Mouse (Mus musculus): Measurements from ENCODE around the gene Lefty2. TPM values are rescaled to one million over a fixed set of nuclear protein-coding genes. Genes with fewer than 3 reads are reported as not detected.
"Not testable (repeated sequence)": the region's sequence is repeated elsewhere in the genome, so short reads cannot be mapped to it uniquely, and the experiment has no call there.

Gene Lefty2
- total RNA-seq (2021), result not detected
- long read RNA-seq, experiment 1, result 0 reads
- long read RNA-seq, experiment 2, result 0 reads

DNA sequence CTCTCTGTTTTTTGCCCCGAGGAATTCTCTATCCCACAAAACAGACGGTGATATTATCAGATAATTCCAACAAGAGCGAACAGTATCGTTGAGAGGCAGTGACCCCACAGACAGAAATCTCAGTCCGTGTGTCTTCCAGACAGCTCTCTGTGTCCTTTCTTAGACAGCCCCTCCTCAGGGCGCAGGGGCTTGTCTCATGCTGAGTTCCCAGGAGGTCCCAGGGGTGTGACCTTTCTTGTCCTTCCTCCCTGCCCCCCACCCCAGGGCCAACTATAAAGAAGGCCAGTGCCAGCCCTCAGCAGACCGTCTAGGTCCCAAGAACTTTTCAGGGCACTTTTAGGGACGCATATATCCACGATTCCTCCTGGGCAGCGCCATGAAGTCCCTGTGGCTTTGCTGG, at the start of gene Lefty2:
TSS of gene Lefty2 (plus strand) at position 301 of the 400 bp plus-strand sequence.
- no peak for DNase-seq

GRCm38 (mm10) chr1:180848114-180848510, 44.8 kb upstream of the Lefty2 start:
- DNase-seq, result peak; percentile 74

DNA sequence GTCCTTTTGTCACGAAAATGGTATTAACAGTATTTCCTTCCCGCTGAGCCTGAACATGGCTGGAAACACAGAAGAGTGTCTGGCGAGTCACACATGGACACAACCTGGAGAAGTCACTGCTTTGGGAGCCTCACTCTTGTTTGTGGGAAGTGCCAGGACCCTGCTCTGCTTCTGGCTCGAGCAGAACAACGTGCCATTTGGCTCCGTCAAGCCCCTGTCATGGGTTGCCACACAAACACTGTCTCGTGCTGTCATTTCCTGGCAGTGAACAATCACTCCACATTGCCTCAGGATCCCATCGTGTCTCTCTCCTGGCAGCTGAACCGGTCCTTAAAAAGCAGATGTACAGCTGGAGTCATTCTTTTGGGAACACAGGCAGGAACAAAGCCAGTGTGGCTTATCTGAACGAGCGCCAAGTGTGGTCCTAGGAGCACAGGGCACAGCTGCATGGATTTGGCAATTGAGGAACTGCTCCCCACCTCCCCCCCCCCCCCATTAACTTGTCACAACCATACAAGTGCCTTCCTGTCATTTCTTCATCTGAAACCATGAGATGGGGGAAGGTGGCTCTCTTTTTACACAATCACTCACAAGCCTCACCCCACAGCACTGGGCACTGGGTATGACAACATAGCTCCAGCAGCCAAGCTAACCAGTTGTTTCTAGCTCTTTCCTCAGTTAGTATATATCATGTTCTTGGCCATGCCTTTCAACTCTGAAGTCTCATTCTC, 44.2 kb upstream of the Lefty2 start:
- peak; percentile 70 for DNase-seq

- DNase-seq, result no peak
Observed at GRCm38 (mm10) chr1:180849701-180850301, 43.1 kb upstream of the Lefty2 start.

DNA sequence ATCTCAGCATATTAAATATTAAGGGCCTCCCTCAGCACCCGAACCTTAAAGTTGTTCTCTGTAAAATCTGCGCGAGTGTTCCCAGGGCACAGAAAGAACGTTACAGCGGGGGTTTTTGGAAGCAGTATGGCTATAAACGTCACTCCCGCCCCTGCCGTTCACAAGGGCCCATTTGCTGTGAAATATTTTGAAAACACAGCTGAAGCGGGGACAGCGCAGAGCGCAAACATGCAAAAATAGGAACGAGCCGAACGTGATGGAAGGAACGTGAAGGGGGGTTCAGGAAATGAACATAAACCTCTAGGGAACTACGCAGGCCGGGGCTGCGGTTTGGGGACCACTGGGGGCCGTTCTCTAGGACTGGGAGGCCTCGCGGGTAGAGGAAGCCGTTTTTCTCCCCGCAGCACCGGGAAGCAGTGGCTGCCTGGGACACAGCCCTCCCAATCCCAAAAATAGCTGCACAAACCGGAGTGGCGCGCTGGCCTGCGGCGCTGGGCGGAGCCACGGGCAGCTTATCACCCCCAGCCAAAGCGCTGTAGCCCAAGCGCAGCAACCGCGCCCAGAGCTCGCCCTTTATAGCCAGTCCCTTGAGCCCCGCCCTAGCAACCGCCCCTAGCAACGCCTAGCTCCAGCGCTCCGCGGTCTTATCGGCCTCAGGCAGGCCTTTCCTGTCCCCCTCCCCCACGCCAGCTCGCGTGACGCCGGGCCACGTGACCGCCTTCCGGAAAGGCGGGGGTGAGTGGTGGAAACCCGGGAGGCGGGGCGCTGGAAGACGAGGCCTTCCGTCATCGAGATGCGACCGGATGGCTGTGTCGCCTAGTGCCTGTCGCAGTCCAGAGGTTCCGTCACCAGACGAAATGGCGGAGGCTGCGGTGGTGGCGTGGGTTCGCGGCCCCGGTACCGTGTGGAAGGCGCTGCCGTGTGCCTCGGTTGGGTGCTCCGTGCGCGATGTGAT, 42.3 kb upstream of the Lefty2 start, which contains the start of gene Sde2:
TSS of gene Sde2 (plus strand) at position 812 of the 955 bp plus-strand sequence.
- DNase-seq, result peak; percentile 100

DNA sequence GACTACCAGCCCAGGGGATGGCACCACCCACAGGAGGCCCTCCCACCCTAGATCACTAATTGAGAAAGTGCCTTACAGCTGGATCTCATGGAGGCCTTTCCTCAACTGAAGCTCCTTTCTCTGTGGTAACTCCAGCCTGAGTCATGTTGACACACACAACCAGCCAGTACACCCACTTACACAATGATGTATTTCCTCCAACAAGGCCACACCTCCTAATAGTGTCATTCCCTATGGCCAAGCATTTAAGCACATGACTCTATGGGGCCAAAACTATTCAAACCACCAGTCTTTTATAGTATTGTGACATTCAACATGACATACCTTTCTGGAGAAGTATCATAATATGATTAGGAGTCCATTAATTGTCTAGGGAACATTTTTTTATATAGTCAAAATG, 34.1 kb upstream of the Lefty2 start:
- DNase-seq, result no peak

DNA sequence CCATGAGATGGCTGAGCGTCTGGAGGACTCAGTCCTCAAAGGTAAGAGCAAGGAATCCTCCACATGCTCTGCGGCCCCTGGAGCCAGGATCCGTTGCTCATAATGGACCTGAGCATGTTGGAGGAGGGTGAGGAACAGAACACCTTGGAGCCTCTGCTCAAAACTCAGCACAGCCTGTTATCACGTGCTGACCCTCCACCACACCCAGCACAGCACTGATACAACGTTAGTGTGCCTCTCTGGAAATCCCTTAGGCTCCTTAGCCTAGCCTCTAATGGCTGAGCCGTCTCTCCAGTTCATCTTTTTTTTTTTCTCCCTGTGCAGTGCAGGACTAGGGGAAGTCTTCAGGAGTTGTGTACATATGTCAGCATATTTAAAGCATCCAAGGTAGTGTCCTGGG, 32.9 kb upstream of the Lefty2 start:
- no peak for DNase-seq

GRCm38 (mm10) chr1:180863606-180864005, 29.3 kb upstream of the Lefty2 start:
- no peak for DNase-seq

- no peak for DNase-seq
Observed at GRCm38 (mm10) chr1:180866001-180866400, 26.9 kb upstream of the Lefty2 start.

DNA sequence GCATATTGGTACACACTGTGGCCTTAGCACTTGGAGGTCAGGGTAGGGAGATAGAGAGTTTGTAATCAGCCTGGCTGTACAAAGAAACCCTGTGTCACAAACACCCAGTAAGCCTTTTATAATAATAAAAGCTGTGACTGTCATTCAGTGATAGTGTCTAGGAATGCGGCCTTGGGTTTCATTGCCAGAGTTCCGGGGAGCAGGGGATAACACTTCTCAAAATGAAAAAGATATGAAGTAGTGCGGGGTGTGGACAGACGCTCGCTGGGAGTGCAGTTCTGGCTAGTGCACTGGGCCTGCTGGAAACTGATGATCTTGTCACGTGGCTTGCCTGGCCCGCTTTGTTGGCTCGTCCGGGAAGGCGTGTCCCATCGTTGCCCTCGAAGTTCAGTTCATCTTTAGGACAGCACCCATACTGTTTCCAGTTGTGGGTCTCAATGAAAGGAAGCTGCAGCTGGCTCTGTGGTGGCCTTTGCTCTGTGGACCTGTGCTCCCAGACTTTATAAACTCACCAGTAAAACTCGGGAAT, 22.7 kb upstream of the Lefty2 start:
- DNase-seq, result peak; percentile 36

- no peak for DNase-seq
Observed at GRCm38 (mm10) chr1:180873861-180874484, 18.9 kb upstream of the Lefty2 start.

DNA sequence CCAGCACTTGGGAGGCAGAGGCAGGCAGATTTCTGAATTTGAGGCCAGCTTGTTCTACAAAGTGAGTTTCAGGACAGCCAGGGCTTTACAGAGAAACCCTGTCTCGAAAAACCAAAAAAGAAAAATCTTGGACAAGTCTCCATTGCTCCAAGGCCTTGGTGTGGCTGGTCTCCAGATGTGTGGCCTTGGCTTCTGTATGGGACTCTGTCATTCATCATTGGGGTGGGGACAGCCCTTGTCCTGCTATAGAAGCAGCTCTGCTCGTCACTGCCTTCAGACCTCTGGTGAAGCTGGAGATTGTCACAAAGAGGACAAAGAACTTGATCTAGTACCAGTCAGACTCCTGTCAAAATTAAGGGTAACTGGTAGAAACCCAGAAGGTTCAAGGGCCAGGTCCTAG, 18.3 kb upstream of the Lefty2 start:
- no peak for DNase-seq

GRCm38 (mm10) chr1:180875126-180875525, 17.8 kb upstream of the Lefty2 start:
- no peak for DNase-seq

DNA sequence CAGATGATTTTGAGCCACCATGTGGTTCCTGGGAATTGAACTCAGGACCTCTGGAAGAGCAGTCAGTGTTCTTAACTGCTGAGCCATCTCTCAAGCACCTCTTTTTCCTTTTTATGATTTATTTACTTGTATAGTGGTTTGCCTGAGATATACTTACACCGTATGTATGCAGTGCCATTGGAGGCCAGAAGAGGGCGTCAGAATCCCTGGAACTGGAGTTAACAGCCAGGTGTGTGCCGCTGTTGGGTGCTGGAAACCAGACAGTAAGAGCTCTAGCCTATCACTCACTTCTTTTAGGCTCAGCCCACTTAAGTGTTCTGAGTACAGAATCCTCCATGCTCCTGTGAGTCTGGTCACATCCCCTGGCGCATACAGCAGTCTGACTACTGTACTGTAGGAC, 15.4 kb upstream of the Lefty2 start:
- DNase-seq, result no peak

DNA sequence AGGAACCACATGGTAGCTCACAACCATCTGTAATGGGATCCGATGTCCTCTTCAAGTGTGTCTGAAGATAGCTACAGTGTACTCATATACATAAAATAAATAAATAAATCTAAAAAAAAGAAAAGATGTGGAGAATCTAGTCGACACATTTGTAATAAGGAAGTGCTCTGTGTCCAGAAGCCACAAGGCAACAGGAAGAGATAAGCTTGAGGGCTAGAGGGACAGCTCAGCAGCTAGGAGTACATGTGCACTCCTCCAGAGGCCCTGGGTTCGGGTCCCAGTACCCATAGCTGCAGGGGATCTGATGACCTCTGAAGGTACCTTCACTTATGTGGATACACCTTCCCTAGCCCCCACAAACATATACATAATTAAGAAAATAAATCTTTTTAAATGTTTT, 11.1 kb upstream of the Lefty2 start:
- no peak for DNase-seq

DNA sequence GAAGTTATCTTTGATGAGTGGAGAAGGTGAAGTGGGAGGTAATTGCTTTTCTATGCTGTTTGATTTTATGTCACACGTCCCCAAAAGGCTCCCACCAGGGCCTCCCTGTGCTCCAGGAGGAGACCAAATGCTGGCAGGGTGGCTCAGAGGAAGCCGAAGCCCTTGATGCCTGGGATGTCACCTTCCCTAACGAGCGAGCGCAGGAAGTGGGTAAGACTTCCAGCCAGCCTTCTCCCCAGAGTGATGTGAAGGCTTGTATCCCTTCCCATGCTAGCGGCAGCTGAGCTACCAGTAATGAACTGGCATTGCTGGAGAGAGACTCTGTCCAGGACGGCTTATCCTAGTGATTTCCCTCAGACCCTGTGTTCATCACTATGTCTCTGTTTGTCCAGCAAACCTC, 9.2 kb upstream of the Lefty2 start:
- DNase-seq, result no peak

GRCm38 (mm10) chr1:180884484-180884883, 8.4 kb upstream of the Lefty2 start:
- DNase-seq, result no peak

- peak; percentile 84 for DNase-seq
Observed at GRCm38 (mm10) chr1:180888556-180889042, 4.3 kb upstream of the Lefty2 start.

DNA sequence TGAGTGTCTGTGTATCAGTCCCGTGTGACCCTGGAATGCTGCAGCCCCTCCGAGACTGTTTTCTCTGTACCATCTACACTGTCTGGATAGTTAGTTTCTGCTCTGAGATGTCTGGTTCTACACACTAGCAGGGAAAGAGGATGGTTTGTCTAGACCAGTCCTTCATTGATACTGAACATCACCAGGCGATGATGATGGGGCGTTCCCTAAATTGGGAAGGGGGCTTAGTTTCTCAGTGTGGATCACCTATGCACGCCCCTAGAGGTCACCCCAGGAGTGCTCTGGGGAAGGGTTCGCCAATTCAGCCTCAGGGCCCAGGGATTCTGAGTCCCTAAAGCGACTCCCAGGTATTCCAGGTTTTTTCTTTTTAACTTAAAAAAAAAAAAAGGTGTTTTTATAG, 3.7 kb upstream of the Lefty2 start:
- no peak for DNase-seq

DNA sequence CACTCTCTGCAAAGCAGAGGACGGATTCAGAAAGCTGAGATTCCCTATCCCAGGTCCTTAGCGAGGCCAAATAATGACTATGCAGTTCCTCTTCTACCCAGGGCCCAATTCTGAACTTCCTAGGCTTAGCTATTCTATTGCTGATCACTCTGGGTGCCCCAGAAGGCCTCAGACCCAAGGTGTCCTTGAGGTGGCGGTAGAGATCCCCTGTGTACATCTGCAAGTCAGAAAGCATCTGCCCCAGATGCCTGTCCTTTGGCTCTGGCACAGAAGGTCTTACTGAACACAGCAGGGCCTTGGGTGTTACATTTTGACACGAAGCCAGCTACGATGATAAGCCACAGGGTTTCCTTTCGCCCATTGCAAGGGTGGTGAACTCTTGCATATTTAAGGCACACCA, 3.1 kb upstream of the Lefty2 start:
- DNase-seq, result no peak

DNA sequence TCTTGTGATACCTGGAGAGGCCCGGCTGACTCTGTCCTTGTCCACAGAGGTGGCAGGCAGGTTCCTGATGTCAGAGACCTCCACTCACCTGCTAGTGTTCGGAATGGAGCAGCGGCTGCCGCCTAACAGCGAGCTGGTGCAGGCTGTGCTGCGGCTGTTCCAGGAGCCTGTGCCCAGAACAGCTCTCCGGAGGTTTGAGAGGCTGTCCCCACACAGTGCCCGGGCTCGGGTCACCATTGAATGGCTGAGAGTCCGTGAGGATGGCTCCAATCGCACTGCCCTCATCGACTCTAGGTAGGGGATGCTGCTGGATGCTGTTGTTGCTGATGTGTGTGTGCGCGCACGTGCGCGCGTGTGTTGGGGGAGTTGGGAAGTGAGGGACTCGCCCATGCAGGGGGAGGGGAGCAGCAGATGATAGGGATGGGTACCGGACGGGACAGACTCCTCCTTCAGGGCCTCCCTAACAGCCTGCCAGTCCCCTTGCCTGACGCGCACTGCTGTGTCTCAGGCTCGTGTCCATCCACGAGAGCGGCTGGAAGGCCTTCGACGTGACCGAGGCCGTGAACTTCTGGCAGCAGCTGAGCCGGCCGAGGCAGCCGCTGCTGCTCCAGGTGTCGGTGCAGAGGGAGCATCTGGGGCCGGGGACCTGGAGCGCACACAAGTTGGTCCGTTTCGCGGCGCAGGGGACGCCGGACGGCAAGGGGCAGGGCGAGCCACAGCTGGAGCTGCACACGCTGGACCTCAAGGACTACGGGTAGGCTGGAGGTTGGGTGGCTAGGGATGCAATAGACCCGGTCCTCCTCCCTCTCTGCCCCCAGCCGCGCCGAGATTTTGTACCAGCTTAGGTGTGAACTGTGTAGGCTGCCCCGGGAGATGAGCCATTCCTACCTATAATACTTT, 1.4 kb downstream of the Lefty2 start:
- not testable (repeated sequence) for DNase-seq
